Mouse (Mus musculus): Measurements from ENCODE around the gene Aldh5a1.

Gene Aldh5a1

GRCm38 (mm10) chr13:24866430-24867402 lies 70.7 kb downstream of the Aldh5a1 start:
- in situ Hi-C loops (cut with MboI), result no loop called here

- in situ Hi-C loops (cut with MboI), result no loop called here
Observed at GRCm38 (mm10) chr13:24862520-24862919, 74.9 kb downstream of the Aldh5a1 start.

GRCm38 (mm10) chr13:24862021-24862420 lies 75.4 kb downstream of the Aldh5a1 start:
- in situ Hi-C loops (cut with MboI), result no loop called here

- in situ Hi-C loops (cut with MboI), result no loop called here
Observed at GRCm38 (mm10) chr13:24861084-24861483, 76.4 kb downstream of the Aldh5a1 start.

- in situ Hi-C loops (cut with MboI), result no loop called here
Observed at GRCm38 (mm10) chr13:24859115-24859514, 78.3 kb downstream of the Aldh5a1 start.

Measured in mature B cell (primary cell).